ENCODE assay signal across 13 mouse cellular contexts in the genomic region with DNA sequence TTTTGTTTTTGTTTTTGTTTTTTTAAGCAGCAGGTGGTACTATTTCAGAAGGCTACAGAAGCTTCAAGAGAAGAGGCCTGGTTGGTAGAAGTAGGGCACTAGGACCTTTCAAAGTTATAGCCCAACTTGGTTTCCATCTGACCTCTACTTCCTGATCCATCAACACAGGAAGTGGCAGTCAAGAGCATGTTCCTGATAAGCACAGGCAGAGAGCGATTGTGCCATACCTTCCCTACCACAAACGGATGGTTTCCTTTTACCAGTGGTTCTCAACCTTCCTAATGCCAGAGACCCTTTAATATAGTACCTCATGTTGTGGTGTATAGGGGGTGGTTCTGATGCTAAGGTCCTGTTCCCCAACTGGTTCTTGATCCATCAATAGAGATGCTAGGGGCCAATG. TPM values are rescaled to one million over a fixed set of nuclear protein-coding genes. Genes with fewer than 3 reads are reported as not detected.
DNase-seq lines count a peak whose midpoint lies in the region; ATAC-seq and TF ChIP-seq lines count a peak whose summit lies in the region.
"Had no signal": no experiment of that assay in that cellular context is flagged by ENCODE, and none has a peak within 500 bp of the region (broad histone marks: within the 10 kb centered on the region; RNA-seq: fewer than 3 reads in every experiment).

No protein-coding gene starts in this region.

- TF ChIP-seq POLR2A in MEL (IDR thresholded peaks at IDR 0.05; ENCODE audit: control insufficient read depth in 1 of 2, insufficient read depth in 1 of 2, low read depth in 1 of 2, low read length in 2 of 2, poor library complexity in 1 of 2): peak in 1 of 2 experiments; percentile 39; a peak in 1 of 4 replicates

- ATAC-seq in heart, embryonic 13.5 days (ENCODE audit: extremely low read depth, insufficient number of reproducible peaks, low FRiP score, low TSS enrichment): no peak
- ATAC-seq in liver, embryonic 11.5 days (replicated peaks; ENCODE audit: low FRiP score): peak; percentile 67
- ATAC-seq: forebrain, embryonic 14.5 days had no signal

- no peak overlapping the region for H3K9ac ChIP-seq in heart, embryonic 13.5 days
- peak overlapping the region; percentile 25 for H3K9ac ChIP-seq in MEL (ENCODE audit: control insufficient read depth, low read depth, low read length, poor library complexity, severe bottlenecking)
- H3K9ac ChIP-seq in liver, embryonic 11.5 days (ENCODE audit: low read depth, low read length): no peak overlapping the region
- H3K9ac ChIP-seq: limb, embryonic 15.5 days had no signal

- DNase-seq in heart, postnatal 36 days: no peak
- peak; percentile 86 for DNase-seq in MEL (ENCODE audit: low read depth, low spot score)
- DNase-seq in liver, embryonic 11.5 days (ENCODE audit: low spot score): no peak
- peak; percentile 6 for DNase-seq in mesoderm, embryonic 11.5 days (ENCODE audit: low read depth, low spot score)
- DNase-seq in left cerebral cortex, postnatal 10 days (ENCODE audit: extremely low spot score in 1 of 2, low spot score in 2 of 2): no peak
- DNase-seq in left cerebral cortex, adult 18-20 months (ENCODE audit: low spot score in 2 of 2): no peak
- DNase-seq in embryonic facial prominence, embryonic 10.5 days (ENCODE audit: low spot score): no peak
- DNase-seq: right cerebral cortex, postnatal 14 days had no signal

- no peak for TF ChIP-seq CTCF in MEL (IDR thresholded peaks at IDR 0.05 in 2 of 3, conservative IDR thresholded peaks at IDR 0.05 in 1 of 3; ENCODE audit: control insufficient read depth in 1 of 3, insufficient read depth in 1 of 3, low read depth in 2 of 3, low read length in 3 of 3, poor library complexity in 1 of 3, severe bottlenecking in 1 of 3)

- H3K27ac ChIP-seq in heart, embryonic 13.5 days (replicated peaks): peak overlapping the region; percentile 13; the same call in 1 of the 2 replicates
- peak overlapping the region; percentile 92 for H3K27ac ChIP-seq in MEL (ENCODE audit: control insufficient read depth, low read depth, low read length)
- H3K27ac ChIP-seq in liver, embryonic 11.5 days (ENCODE audit: low read depth, low read length): peak overlapping the region; percentile 63; the same call in 1 of the 2 replicates
- no peak overlapping the region for H3K27ac ChIP-seq in embryonic facial prominence, embryonic 10.5 days (replicated peaks)
- H3K27ac ChIP-seq: layer of hippocampus, adult 2 months; limb, embryonic 15.5 days had no signal

- no peak for TF ChIP-seq RAD21 in MEL (IDR thresholded peaks at IDR 0.05; ENCODE audit: low read depth, low read length)

- H3K27me3 ChIP-seq in heart, embryonic 13.5 days (replicated peaks): no peaks in the 10 kb centered on the region
- no peaks in the 10 kb centered on the region for H3K27me3 ChIP-seq in MEL (ENCODE audit: control insufficient read depth in 1 of 2, insufficient read depth in 2 of 2, low read length in 2 of 2)
- no peaks in the 10 kb centered on the region for H3K27me3 ChIP-seq in liver, embryonic 11.5 days (replicated peaks; ENCODE audit: control insufficient read depth, insufficient read depth, low read length)
- no peaks in the 10 kb centered on the region for H3K27me3 ChIP-seq in embryonic facial prominence, embryonic 10.5 days (replicated peaks; ENCODE audit: low read depth, poor library complexity, severe bottlenecking)
- H3K27me3 ChIP-seq: limb, embryonic 15.5 days had no signal

- intact Hi-C loops in heart, postnatal 36 days (cut with DNase I): no loop called here
- intact Hi-C loops in left cerebral cortex, postnatal 10 days (cut with DNase I): no loop called here

- 0 out of 2 replicates have a peak overlapping the region, but pooled peaks have one; percentile 4 for H3K4me2 ChIP-seq in heart, embryonic 13.5 days
- H3K4me2 ChIP-seq in liver, embryonic 11.5 days: peak overlapping the region; percentile 30
- H3K4me2 ChIP-seq: limb, embryonic 15.5 days had no signal

- peaks cover 58% of the 10 kb centered on the region for H3K4me1 ChIP-seq in heart, embryonic 13.5 days
- H3K4me1 ChIP-seq in MEL (ENCODE audit: control insufficient read depth in 1 of 2, insufficient read depth in 2 of 2, low read length in 2 of 2): peaks cover 32% of the 10 kb centered on the region in 2 experiments
- peaks cover 56% of the 10 kb centered on the region for H3K4me1 ChIP-seq in liver, embryonic 11.5 days (replicated peaks; ENCODE audit: control insufficient read depth, insufficient read depth, low read length)
- peaks cover 15% of the 10 kb centered on the region for H3K4me1 ChIP-seq in embryonic facial prominence, embryonic 10.5 days
- H3K4me1 ChIP-seq: limb, embryonic 15.5 days had no signal

- no peak overlapping the region for H3K4me3 ChIP-seq in heart, embryonic 13.5 days
- peak overlapping the region; percentile 2 to 4; a peak in 2 of 4 replicates for H3K4me3 ChIP-seq in MEL (ENCODE audit: control insufficient read depth in 1 of 2, insufficient read depth in 1 of 2, low read depth in 2 of 2, low read length in 2 of 2)
- H3K4me3 ChIP-seq in liver, embryonic 11.5 days (ENCODE audit: low read depth, low read length): no peak overlapping the region
- no peak overlapping the region for H3K4me3 ChIP-seq in embryonic facial prominence, embryonic 10.5 days
- H3K4me3 ChIP-seq: layer of hippocampus, adult 2 months; limb, embryonic 15.5 days had no signal

- TF ChIP-seq EP300 in MEL (IDR thresholded peaks at IDR 0.05; ENCODE audit: low read depth in 1 of 2, low read length in 2 of 2): peak; percentile 96 to 97

- 10% methylated on average over 2 of the region's 2 CpGs for WGBS in heart, embryonic 13.5 days
- 7% methylated on average over 2 of the region's 2 CpGs for WGBS in liver, embryonic 11.5 days
- 59% methylated on average over 2 of the region's 2 CpGs for WGBS in embryonic facial prominence, embryonic 10.5 days

- peaks cover 6% of the 10 kb centered on the region; the same call in 1 of the 2 replicates for H3K36me3 ChIP-seq in heart, embryonic 13.5 days
- peaks cover 0 to 60% of the 10 kb centered on the region in 2 experiments; a peak in 3 of 4 replicates for H3K36me3 ChIP-seq in MEL (ENCODE audit: control insufficient read depth in 1 of 2, insufficient read depth in 2 of 2, low read length in 2 of 2)
- no peaks in the 10 kb centered on the region for H3K36me3 ChIP-seq in liver, embryonic 11.5 days (ENCODE audit: control insufficient read depth, insufficient read depth, low read length)
- H3K36me3 ChIP-seq in embryonic facial prominence, embryonic 10.5 days (replicated peaks): peaks cover 5% of the 10 kb centered on the region
- H3K36me3 ChIP-seq: limb, embryonic 15.5 days had no signal

- peaks cover 35% of the 10 kb centered on the region for H3K79me2 ChIP-seq in MEL (ENCODE audit: control insufficient read depth, insufficient read depth, low read length, poor library complexity)

- no peaks in the 10 kb centered on the region for H3K9me3 ChIP-seq in heart, embryonic 13.5 days
- no peaks in the 10 kb centered on the region for H3K9me3 ChIP-seq in MEL (replicated peaks; ENCODE audit: insufficient read depth, low read length)
- H3K9me3 ChIP-seq in liver, embryonic 11.5 days (ENCODE audit: control insufficient read depth, low read length): no peaks in the 10 kb centered on the region
- H3K9me3 ChIP-seq in embryonic facial prominence, embryonic 10.5 days: no peaks in the 10 kb centered on the region
- H3K9me3 ChIP-seq: limb, embryonic 15.5 days had no signal

TF ChIP-seq in MEL, 35 proteins besides CTCF, POLR2A, EP300 and RAD21 (continues in another document):
- TF ChIP-seq USF2 (IDR thresholded peaks at IDR 0.05; ENCODE audit: borderline replicate concordance in 1 of 2, insufficient read depth in 1 of 2, low read depth in 1 of 2, low read length in 2 of 2): no peak
- no peak for TF ChIP-seq SMC3 (IDR thresholded peaks at IDR 0.05; ENCODE audit: low read depth, low read length)
- 0 out of 2 replicates have a peak, but pooled peaks have one; percentile 31 for TF ChIP-seq TBP (IDR thresholded peaks at IDR 0.05; ENCODE audit: low read depth, low read length)
- TF ChIP-seq USF1 (IDR thresholded peaks at IDR 0.05; ENCODE audit: low read depth, low read length): 0 out of 2 replicates have a peak, but pooled peaks have one; percentile 2
- peak; percentile 94 for TF ChIP-seq SIN3A (IDR thresholded peaks at IDR 0.05; ENCODE audit: low read length)
- peak; percentile 54 for TF ChIP-seq MAX (IDR thresholded peaks at IDR 0.05; ENCODE audit: low read length)
- peak; percentile 66 for TF ChIP-seq MXI1 (IDR thresholded peaks at IDR 0.05; ENCODE audit: low read depth, low read length)
- 0 out of 2 replicates have a peak, but pooled peaks have one; percentile 28 for TF ChIP-seq NELFE (IDR thresholded peaks at IDR 0.05; ENCODE audit: low read depth, low read length)
- peak; percentile 92 for TF ChIP-seq ELF1 (IDR thresholded peaks at IDR 0.05; ENCODE audit: low read depth, low read length)
- peak; percentile 90 for TF ChIP-seq TAL1 (IDR thresholded peaks at IDR 0.05; ENCODE audit: low read length)
- peak; percentile 96 for TF ChIP-seq GATA1 (IDR thresholded peaks at IDR 0.05; ENCODE audit: low read depth, low read length)
- 0 out of 2 replicates have a peak, but pooled peaks have one; percentile 32 for TF ChIP-seq ZMIZ1 (IDR thresholded peaks at IDR 0.05; ENCODE audit: low read depth, low read length)
- no peak for TF ChIP-seq JUND (IDR thresholded peaks at IDR 0.05; ENCODE audit: low read depth, low read length)

RNA-seq across cellular contexts. Expression of a gene that starts 39.9 kb away (rescaled TPM):
- 25.2 and 33.6 TPM in 2 replicates for polyA plus RNA-seq in heart, embryonic 13.5 days (2015; fragmentation: Nextera tagmentation; extraction: Ambion mirVana)
- 10 to 100 TPM; 61.9 to 65.0 TPM for total RNA-seq in heart, postnatal 36 days (2021)
- total RNA-seq in MEL (2012; rRNA removed): 37.9 and 41.3 TPM in 2 replicates
- polyA plus RNA-seq in MEL (2012; ENCODE audit: insufficient read depth in 1 of 2, insufficient read length in 2 of 2, low read depth in 1 of 2, low replicate concordance in 2 of 2, missing spikeins in 1 of 2): 10 to 100 TPM in 1 of 2 experiments, not detected in 1; 37.6 TPM
- polyA plus RNA-seq in liver, embryonic 11.5 days (2014; fragmentation: Nextera tagmentation; extraction: Ambion mirVana): 15.8 and 16.5 TPM in 2 replicates
- total RNA-seq in left cerebral cortex, postnatal 10 days (2021): 10 to 100 TPM; 40.5 to 43.1 TPM
- total RNA-seq in left cerebral cortex, adult 18-20 months (2021): 10 to 100 TPM; 39.3 to 40.0 TPM
- polyA plus RNA-seq in embryonic facial prominence, embryonic 10.5 days (2016; fragmentation: Nextera tagmentation; extraction: Ambion mirVana): 30.9 and 32.0 TPM in 2 replicates

RNA-seq across cellular contexts. Expression of a gene that starts 47.0 kb away (rescaled TPM):
- polyA plus RNA-seq in heart, embryonic 13.5 days (2015; fragmentation: Nextera tagmentation; extraction: Ambion mirVana): 0.13 and 0.17 TPM in 2 replicates
- total RNA-seq in heart, postnatal 36 days (2021): under 1 TPM; 0.08 to 0.25 TPM
- total RNA-seq in MEL (2012; rRNA removed): not detected in 2 replicates
- not detected for polyA plus RNA-seq in MEL (2012; ENCODE audit: insufficient read depth in 1 of 2, insufficient read length in 2 of 2, low read depth in 1 of 2, low replicate concordance in 2 of 2, missing spikeins in 1 of 2)
- not detected in 2 replicates for polyA plus RNA-seq in liver, embryonic 11.5 days (2014; fragmentation: Nextera tagmentation; extraction: Ambion mirVana)
- 10 to 100 TPM; 38.5 to 39.4 TPM for total RNA-seq in left cerebral cortex, postnatal 10 days (2021)
- total RNA-seq in left cerebral cortex, adult 18-20 months (2021): 10 to 100 TPM; 68.4 to 71.3 TPM
- polyA plus RNA-seq in embryonic facial prominence, embryonic 10.5 days (2016; fragmentation: Nextera tagmentation; extraction: Ambion mirVana): 0.04 TPM in 1 of 2 replicates, not detected in the other
- polyA plus RNA-seq: embryonic facial prominence, embryonic 11.5 days had no signal

Comparison
In these comparisons a context has a peak if more than half of its experiments do, and no peak if none do; other contexts are left out.
1. H3K4me3 ChIP-seq: peak in MEL (2 of 2); none in heart, embryonic 13.5 days (single experiment), liver, embryonic 11.5 days (single experiment) and embryonic facial prominence, embryonic 10.5 days (single experiment).
2. DNase-seq: peak in MEL (single experiment) and mesoderm, embryonic 11.5 days (single experiment); none in heart, postnatal 36 days (0 of 2), liver, embryonic 11.5 days (single experiment), left cerebral cortex, postnatal 10 days (0 of 2), left cerebral cortex, adult 18-20 months (0 of 2) and embryonic facial prominence, embryonic 10.5 days (single experiment).
3. RNA of a gene that starts 47.0 kb away (total RNA-seq): 68.4 to 71.3 TPM in left cerebral cortex, adult 18-20 months and 38.5 to 39.4 TPM in left cerebral cortex, postnatal 10 days; 0.08 to 0.25 TPM in heart, postnatal 36 days and not detected in MEL; every median in the first group is over 10 times any median in the second.